Mouse (Mus musculus): Measurements from ENCODE around the gene Birc7.

The Birc7 gene

DNA sequence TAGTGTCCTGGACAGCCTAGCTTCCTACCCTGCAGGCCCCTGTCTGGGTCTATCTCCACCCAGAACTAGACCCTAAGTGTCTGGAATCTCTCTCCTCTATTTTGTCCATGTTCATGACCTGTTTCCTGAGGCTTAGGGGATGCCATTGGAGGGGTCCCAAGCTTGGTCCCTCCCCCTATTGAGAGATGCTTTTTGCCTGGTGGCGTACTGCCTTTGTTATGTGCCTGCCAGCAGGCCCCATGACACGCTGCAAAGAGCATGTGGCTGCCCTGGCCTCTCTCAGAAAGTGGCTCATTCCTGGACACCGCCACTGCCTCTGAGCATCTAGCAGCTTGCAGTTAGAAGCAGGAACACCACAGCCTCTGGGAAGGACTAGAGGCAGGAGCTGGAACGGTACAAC lies at the start of gene Birc7:
Gene Birc7 (plus strand): TSS at position 301 of the 400 bp plus-strand sequence.
- no peak for DNase-seq

- DNase-seq = no peak
Observed at GRCm38 (mm10) chr2:180879365-180880067, 49.3 kb upstream of the Birc7 start.

GRCm38 (mm10) chr2:180881281-180881680 lies 47.5 kb upstream of the Birc7 start:
- DNase-seq = no peak

GRCm38 (mm10) chr2:180885270-180885669 lies 43.6 kb upstream of the Birc7 start:
- no peak for DNase-seq

- DNase-seq = no peak
Observed at GRCm38 (mm10) chr2:180889271-180889920, 39.4 kb upstream of the Birc7 start.

DNA sequence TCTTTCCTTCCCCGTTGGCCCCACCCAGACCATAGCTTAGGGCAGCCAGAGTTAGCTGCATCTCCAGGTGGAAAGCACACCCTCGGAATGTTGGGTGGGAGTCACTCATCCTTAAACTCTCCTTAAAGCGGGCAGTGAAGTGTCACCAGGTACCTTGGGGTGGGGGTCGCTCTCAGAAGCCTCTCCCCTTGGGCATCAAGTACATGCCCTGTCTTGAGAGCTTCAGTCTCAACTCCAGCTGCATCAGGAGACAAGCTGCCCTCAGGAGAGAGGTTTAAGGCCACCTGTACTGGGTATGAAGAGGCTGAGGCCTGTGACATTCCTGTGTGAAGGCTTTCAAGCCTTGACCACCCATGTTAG lies 38.9 kb upstream of the Birc7 start:
- DNase-seq = no peak

- DNase-seq = no peak
Observed at GRCm38 (mm10) chr2:180890422-180891074, 38.3 kb upstream of the Birc7 start.

DNA sequence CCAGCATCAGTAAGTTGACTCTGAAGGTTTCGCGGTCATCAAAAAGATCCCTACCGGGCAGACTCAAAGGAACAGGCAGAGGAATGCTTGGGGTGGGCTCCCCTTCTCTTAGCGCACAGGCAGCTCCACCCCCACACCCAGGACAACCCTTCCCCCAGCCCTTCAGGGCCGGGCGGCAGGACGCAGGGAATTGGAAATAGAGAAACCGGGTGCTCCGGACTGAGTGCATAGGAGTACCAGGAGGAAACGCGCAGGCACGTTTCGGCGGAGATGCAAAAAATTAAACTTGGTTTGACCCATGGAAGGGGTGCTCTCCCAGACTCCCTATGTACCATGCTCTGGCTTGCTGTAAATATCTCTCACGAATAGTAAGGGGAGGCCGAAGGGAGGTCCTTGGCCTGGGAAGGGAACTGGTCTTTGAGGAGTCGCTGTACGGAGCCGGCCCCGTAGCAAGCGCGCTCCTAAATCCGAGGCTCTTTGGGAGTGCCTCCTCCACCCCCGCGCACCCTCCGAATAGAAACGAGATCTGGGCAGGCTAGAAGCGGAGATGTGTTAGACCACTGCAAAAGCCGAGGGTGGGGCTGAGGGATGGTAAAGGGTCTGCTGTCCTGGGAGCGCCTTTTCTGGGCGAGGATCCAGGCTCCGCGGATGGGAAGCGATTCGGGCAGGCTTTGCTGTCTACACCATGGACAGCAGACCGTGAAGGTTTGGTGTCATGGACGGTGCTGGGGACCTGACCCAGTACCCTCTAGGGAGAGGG lies 37.6 kb upstream of the Birc7 start:
- no peak for DNase-seq

DNA sequence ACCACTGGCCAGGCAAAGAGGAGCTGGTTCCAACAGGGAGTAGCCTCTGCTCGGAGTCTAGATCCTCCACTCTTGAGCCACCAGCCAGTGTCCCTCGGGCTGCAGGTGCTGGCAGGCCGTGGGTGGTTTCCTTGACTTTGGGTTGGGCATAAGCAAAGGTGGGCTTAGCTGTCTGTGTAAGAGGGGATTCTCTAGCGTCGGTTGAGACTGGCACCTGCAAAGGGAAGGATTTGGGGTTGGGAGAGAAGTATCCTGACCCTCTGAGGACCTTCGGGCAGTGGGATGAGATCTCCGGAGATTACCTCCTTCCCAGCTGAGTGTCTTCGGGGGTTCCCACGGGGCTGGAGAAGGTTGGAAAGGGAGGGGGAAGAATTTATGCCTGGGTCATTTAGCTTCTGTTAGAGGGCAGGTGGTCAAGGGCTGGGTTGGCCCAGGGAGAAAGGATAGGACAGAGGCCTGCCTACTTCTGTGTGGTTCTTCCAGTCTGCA lies 36.9 kb upstream of the Birc7 start:
- DNase-seq = no peak

- no peak for DNase-seq
Observed at GRCm38 (mm10) chr2:180892841-180893521, 35.8 kb upstream of the Birc7 start.

- no peak for DNase-seq
Observed at GRCm38 (mm10) chr2:180893537-180894028, 35.2 kb upstream of the Birc7 start.

- no peak for DNase-seq
Observed at GRCm38 (mm10) chr2:180894029-180894623, 34.7 kb upstream of the Birc7 start.

- peak; percentile 48 for DNase-seq
Observed at GRCm38 (mm10) chr2:180894734-180895133, 34.1 kb upstream of the Birc7 start.

- no peak for DNase-seq
Observed at GRCm38 (mm10) chr2:180895321-180895720, 33.5 kb upstream of the Birc7 start.

GRCm38 (mm10) chr2:180895837-180896525 lies 32.8 kb upstream of the Birc7 start:
- DNase-seq = no peak

GRCm38 (mm10) chr2:180896819-180897625 lies 31.8 kb upstream of the Birc7 start:
- no peak for DNase-seq

DNA sequence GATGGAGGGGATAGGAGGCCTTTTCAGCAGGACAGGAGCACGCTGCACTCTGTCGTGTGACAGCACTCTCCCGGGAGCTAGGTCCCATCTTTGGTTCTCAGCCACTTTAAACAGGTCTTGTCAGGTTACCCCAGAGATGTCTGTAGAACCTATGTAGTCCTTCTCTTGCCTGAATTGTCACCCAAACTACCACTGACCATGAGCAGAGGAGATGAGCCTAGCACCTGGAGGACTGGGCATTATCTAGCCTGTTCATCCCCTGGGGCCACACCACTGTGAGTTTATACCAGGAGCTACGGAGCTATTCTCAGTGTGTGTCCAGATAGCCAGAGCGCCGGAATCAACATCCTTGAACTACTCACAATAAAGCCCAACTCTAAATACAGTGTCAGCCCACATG lies 31.0 kb upstream of the Birc7 start:
- DNase-seq = no peak

DNA sequence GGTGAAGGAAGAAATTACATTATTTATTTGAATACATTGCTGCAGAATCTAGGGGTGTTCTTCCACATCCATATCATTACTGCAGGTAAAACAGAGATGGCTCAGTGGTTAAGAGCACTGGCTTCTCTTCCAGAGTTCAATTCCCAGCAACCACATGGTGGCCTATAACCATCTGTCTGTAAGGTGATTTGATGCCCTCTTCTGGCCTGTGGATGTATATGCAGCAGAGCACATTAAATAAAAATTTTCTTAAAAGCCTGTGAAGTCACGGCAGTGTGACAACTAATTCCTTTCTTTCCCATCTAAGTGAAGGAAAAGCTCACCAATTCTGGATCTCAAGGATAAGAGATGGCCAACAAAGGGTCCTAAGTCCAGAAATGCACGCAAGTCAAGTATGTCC lies 26.7 kb upstream of the Birc7 start:
- DNase-seq = no peak

DNA sequence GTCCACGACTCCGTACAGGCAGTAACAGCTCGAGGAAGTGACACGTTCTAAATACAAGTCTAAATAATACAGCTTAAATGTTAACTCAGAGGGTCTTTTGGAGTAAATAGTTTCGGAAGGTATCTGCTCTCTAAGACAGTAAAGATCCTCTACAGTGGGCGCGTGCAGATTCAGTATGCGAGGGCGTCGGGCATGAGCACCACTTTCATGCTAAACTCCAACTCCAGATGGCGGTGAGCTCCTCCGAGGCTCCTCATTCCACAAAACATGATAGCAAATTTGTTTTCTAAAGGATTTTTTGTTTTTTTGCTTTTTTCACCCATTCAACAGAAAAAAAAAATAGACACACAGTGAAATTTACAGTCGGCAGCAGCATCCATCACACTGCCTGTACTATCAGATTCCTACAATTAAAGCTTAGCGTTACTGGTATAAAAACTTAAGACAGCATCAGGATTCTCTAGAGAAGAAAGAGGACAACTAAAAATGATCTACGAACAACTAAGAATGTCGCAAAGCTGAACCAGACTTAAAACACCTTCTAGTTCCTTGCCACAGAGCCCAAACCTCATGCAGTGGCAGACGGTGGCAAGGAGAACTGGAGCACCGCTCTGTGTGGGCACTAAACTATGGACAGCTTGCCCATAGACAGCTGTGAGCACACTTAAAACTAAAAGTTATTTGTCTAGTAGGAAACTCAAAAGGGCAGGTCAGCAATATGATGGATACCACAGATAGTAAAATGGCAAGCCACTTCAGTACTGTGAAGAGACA lies 24.2 kb upstream of the Birc7 start:
- no peak for DNase-seq
